ENCODE assay signal across 8 mouse cellular contexts in genomic region chr16:33833781-33834482, GRCm38 (mm10). TPM values are rescaled to one million over a fixed set of nuclear protein-coding genes. Genes with fewer than 3 reads are reported as not detected.
A peak's percentile ranks its signal among the peaks of the same experiment; 100 is the strongest.
DNase-seq lines count a peak whose midpoint lies in the region; ATAC-seq and TF ChIP-seq lines count a peak whose summit lies in the region.

No protein-coding gene starts in this region.

- peak overlapping the region; percentile 68 for H3K9ac ChIP-seq in heart, embryonic 11.5 days (ENCODE audit: low read depth, low read length)
- H3K9ac ChIP-seq in lung, embryonic 15.5 days, result peak overlapping the region; percentile 24; the same call in 1 of the 2 replicates

- no peaks in the 10 kb centered on the region for H3K36me3 ChIP-seq in heart, embryonic 11.5 days (ENCODE audit: control insufficient read depth, insufficient read depth, low read length)
- no peaks in the 10 kb centered on the region for H3K36me3 ChIP-seq in lung, embryonic 15.5 days

- H3K27me3 ChIP-seq in heart, embryonic 11.5 days (ENCODE audit: control insufficient read depth, insufficient read depth, low read length), result no peaks in the 10 kb centered on the region; the same call in 1 of the 2 replicates
- peaks cover 3% of the 10 kb centered on the region for H3K27me3 ChIP-seq in lung, embryonic 15.5 days

- ATAC-seq in heart, embryonic 11.5 days (replicated peaks; ENCODE audit: insufficient number of reproducible peaks, low FRiP score, low TSS enrichment), result peak; percentile 60; the same call in 1 of the 2 replicates
- no peak for ATAC-seq in lung, embryonic 15.5 days (ENCODE audit: borderline replicate concordance, extremely low read depth, low FRiP score, low TSS enrichment)

- no peak for TF ChIP-seq POLR2A in olfactory bulb, adult 2 months (IDR thresholded peaks at IDR 0.05; ENCODE audit: insufficient read depth, low read depth, low read length)

- DNase-seq in left cerebral cortex, postnatal 4 days, result peak; percentile 21
- no peak for DNase-seq in left cerebral cortex, adult 11 months (ENCODE audit: low spot score)
- DNase-seq in embryo, embryonic 9.5 days (ENCODE audit: extremely low spot score), result peak; percentile 71
- DNase-seq in kidney, adult 9 months, result peak; percentile 67
- DNase-seq in frontal cortex, postnatal 10 days (ENCODE audit: low spot score in 2 of 2), result no peak

- H3K9me3 ChIP-seq in heart, embryonic 11.5 days (replicated peaks; ENCODE audit: control insufficient read depth, low read length), result no peaks in the 10 kb centered on the region
- H3K9me3 ChIP-seq in lung, embryonic 15.5 days, result no peaks in the 10 kb centered on the region

- H3K27ac ChIP-seq in heart, embryonic 11.5 days (ENCODE audit: low read depth, low read length), result peak overlapping the region; percentile 75; the same call in 1 of the 2 replicates
- H3K27ac ChIP-seq in lung, embryonic 15.5 days, result no peak overlapping the region
- H3K27ac ChIP-seq in olfactory bulb, adult 2 months (ENCODE audit: insufficient read depth, low read depth, low read length), result no peak overlapping the region; the same call in 1 of the 2 replicates

- peak overlapping the region; percentile 42 for H3K4me3 ChIP-seq in heart, embryonic 11.5 days (ENCODE audit: low read depth, low read length)
- peak overlapping the region; percentile 32 for H3K4me3 ChIP-seq in lung, embryonic 15.5 days
- H3K4me3 ChIP-seq in olfactory bulb, adult 2 months (ENCODE audit: insufficient read depth, low read depth, low read length), result 0 out of 2 replicates have a peak overlapping the region, but pooled peaks have one; percentile 3

- H3K4me2 ChIP-seq in heart, embryonic 11.5 days, result peak overlapping the region; percentile 83
- peak overlapping the region; percentile 63 for H3K4me2 ChIP-seq in lung, embryonic 15.5 days

- intact Hi-C loops in left cerebral cortex, postnatal 4 days (cut with DNase I), result no loop called here

- TF ChIP-seq CTCF in olfactory bulb, adult 2 months (IDR thresholded peaks at IDR 0.05; ENCODE audit: insufficient read depth, low read depth, low read length), result no peak

- WGBS in heart, embryonic 11.5 days (ENCODE audit: insufficient replicate concordance), result under 1% methylated on average over 25 of the region's 25 CpGs
- 6% methylated on average over 25 of the region's 25 CpGs for WGBS in lung, embryonic 15.5 days
- 11% methylated on average over 25 of the region's 25 CpGs for WGBS in olfactory bulb, adult 2 months

- peaks cover 24% of the 10 kb centered on the region for H3K4me1 ChIP-seq in heart, embryonic 11.5 days (ENCODE audit: control insufficient read depth, insufficient read depth, low read length)
- peaks cover 37% of the 10 kb centered on the region for H3K4me1 ChIP-seq in lung, embryonic 15.5 days
- peaks cover 16% of the 10 kb centered on the region for H3K4me1 ChIP-seq in olfactory bulb, adult 2 months (ENCODE audit: control insufficient read depth, insufficient read depth, low read length)

RNA-seq across cellular contexts. Expression of gene Itgb5, which starts 4.5 kb away (rescaled TPM):
- 10 to 100 TPM; 26.0 to 26.4 TPM for total RNA-seq in left cerebral cortex, postnatal 4 days (2021)
- 42.4 and 49.8 TPM in 2 replicates for polyA plus RNA-seq in heart, embryonic 11.5 days (2014; fragmentation: Nextera tagmentation; extraction: Ambion mirVana)
- polyA plus RNA-seq in lung, embryonic 15.5 days (2015; fragmentation: Nextera tagmentation; extraction: Ambion mirVana), result 49.8 and 51.3 TPM in 2 replicates
- not detected in 2 replicates for polyA plus RNA-seq in olfactory bulb, adult 2 months (2012; ENCODE audit: insufficient read depth, insufficient read length, low replicate concordance, missing spikeins)

RNA-seq across cellular contexts. Expression of gene Muc13, which starts 40.1 kb away (rescaled TPM):
- not detected for total RNA-seq in left cerebral cortex, postnatal 4 days (2021)
- polyA plus RNA-seq in heart, embryonic 11.5 days (2014; fragmentation: Nextera tagmentation; extraction: Ambion mirVana), result 0.39 and 0.56 TPM in 2 replicates
- 0.05 and 0.11 TPM in 2 replicates for polyA plus RNA-seq in lung, embryonic 15.5 days (2015; fragmentation: Nextera tagmentation; extraction: Ambion mirVana)
- polyA plus RNA-seq in olfactory bulb, adult 2 months (2012; ENCODE audit: insufficient read depth, insufficient read length, low replicate concordance, missing spikeins), result not detected in 2 replicates

Comparison
In these comparisons a context has a peak if more than half of its experiments do, and no peak if none do; other contexts are left out.
1. DNase-seq: peak in left cerebral cortex, postnatal 4 days (single experiment), embryo, embryonic 9.5 days (single experiment) and kidney, adult 9 months (single experiment); none in left cerebral cortex, adult 11 months (single experiment) and frontal cortex, postnatal 10 days (0 of 2).
2. Peak in every context shown above with its lines, with median percentiles within 50 percentile points of each other: H3K4me3 ChIP-seq.